Mouse (Mus musculus): Measurements from ENCODE around the gene Wdr90. TPM values are rescaled to one million over a fixed set of nuclear protein-coding genes. Genes with fewer than 3 reads are reported as not detected.

Wdr90 gene
- total RNA-seq, 2 experiments from 2014 or later, result 34.9 to 36.8 TPM

GRCm38 (mm10) chr17:25827011-25827410, 34.3 kb downstream of the Wdr90 start:
- no peak for TF ChIP-seq CTCF (IDR thresholded peaks at IDR 0.05)
- Histone ChIP-seq H3K4me3 (no peak overlapping the region), H3K27ac (no peak overlapping the region)
- intact Hi-C loops (cut with DNase I), result no loop called here
- DNase-seq (ENCODE audit: extremely low spot score in 1 of 2, low spot score in 2 of 2), result no peak

GRCm38 (mm10) chr17:25825984-25826570, 35.2 kb downstream of the Wdr90 start:
- intact Hi-C loops (cut with DNase I), result no loop called here
- TF ChIP-seq CTCF (IDR thresholded peaks at IDR 0.05), result no peak
- no peak for DNase-seq (ENCODE audit: extremely low spot score in 1 of 2, low spot score in 2 of 2)

GRCm38 (mm10) chr17:25825311-25825710, 36.0 kb downstream of the Wdr90 start:
- Histone ChIP-seq H3K4me3 (no peak overlapping the region), H3K27ac (no peak overlapping the region)
- no peak for TF ChIP-seq CTCF (IDR thresholded peaks at IDR 0.05)
- intact Hi-C loops (cut with DNase I), result no loop called here
- DNase-seq (ENCODE audit: extremely low spot score in 1 of 2, low spot score in 2 of 2), result no peak

More at GRCm38 (mm10) chr17:25825984-25826570, 35.2 kb downstream of the Wdr90 start:
- Histone ChIP-seq H3K4me3 (no peak overlapping the region), H3K27ac (no peak overlapping the region)

GRCm38 (mm10) chr17:25824362-25825142, 36.7 kb downstream of the Wdr90 start:
- intact Hi-C loops (cut with DNase I), result no loop called here
- no peak for TF ChIP-seq CTCF (IDR thresholded peaks at IDR 0.05)
- Histone ChIP-seq H3K4me3 (peak overlapping the region; percentile 72), H3K27ac (no peak overlapping the region)
- no peak for DNase-seq (ENCODE audit: extremely low spot score in 1 of 2, low spot score in 2 of 2)

- DNase-seq (ENCODE audit: extremely low spot score in 1 of 2, low spot score in 2 of 2), result peak; percentile 77 to 78
- intact Hi-C loops (cut with DNase I), result no loop called here
- peak within 1 kb of the TSS; percentile 72 for H3K4me3 ChIP-seq
- peak within 1 kb of the TSS; percentile 75 for H3K27ac ChIP-seq
- TF ChIP-seq CTCF (IDR thresholded peaks at IDR 0.05), result no peak
Measured at GRCm38 (mm10) chr17:25823452-25823851, 37.8 kb downstream of the Wdr90 start, which contains the start of gene Wdr24. Gene Wdr24, plus strand, starts transcription at chr17:25823627.

- no peak for TF ChIP-seq CTCF (IDR thresholded peaks at IDR 0.05)
- Histone ChIP-seq H3K27ac (no peak overlapping the region), H3K4me3 (no peak overlapping the region)
- intact Hi-C loops (cut with DNase I), result no loop called here
- DNase-seq (ENCODE audit: extremely low spot score in 1 of 2, low spot score in 2 of 2), result no peak
Measured at GRCm38 (mm10) chr17:25818851-25819780, 42.2 kb downstream of the Wdr90 start.

GRCm38 (mm10) chr17:25817662-25818061, 43.6 kb downstream of the Wdr90 start:
- Histone ChIP-seq H3K4me3 (no peak overlapping the region), H3K27ac (0 out of 2 replicates have a peak overlapping the region, but pooled peaks have one; percentile 11)
- no peak for TF ChIP-seq CTCF (IDR thresholded peaks at IDR 0.05)
- intact Hi-C loops (cut with DNase I), result no loop called here
- no peak for DNase-seq (ENCODE audit: extremely low spot score in 1 of 2, low spot score in 2 of 2)

GRCm38 (mm10) chr17:25813471-25813870, 47.8 kb downstream of the Wdr90 start:
- H3K4me3 ChIP-seq, result peak overlapping the region; percentile 29
- TF ChIP-seq CTCF (IDR thresholded peaks at IDR 0.05), result peak; percentile 56
- intact Hi-C loops (cut with DNase I), result no loop called here
- DNase-seq (ENCODE audit: extremely low spot score in 1 of 2, low spot score in 2 of 2), result peak; percentile 81 to 87
- H3K27ac ChIP-seq, result peak overlapping the region; percentile 89

- no peak for DNase-seq (ENCODE audit: extremely low spot score in 1 of 2, low spot score in 2 of 2)
- H3K4me3 ChIP-seq, result peak overlapping the region; percentile 63
- peak overlapping the region; percentile 99 for H3K27ac ChIP-seq
- intact Hi-C loops (cut with DNase I), result no loop called here
- TF ChIP-seq CTCF (IDR thresholded peaks at IDR 0.05), result no peak
Measured at GRCm38 (mm10) chr17:25810890-25811289, 50.4 kb downstream of the Wdr90 start.

- Histone ChIP-seq H3K4me3 (peak overlapping the region; percentile 63), H3K27ac (peak overlapping the region; percentile 99)
- no peak; the same call in 1 of the 2 replicates for TF ChIP-seq CTCF (IDR thresholded peaks at IDR 0.05)
- DNase-seq (ENCODE audit: extremely low spot score in 1 of 2, low spot score in 2 of 2), result peak in 1 of 2 experiments; percentile 54
- intact Hi-C loops (cut with DNase I), result no loop called here
Measured at GRCm38 (mm10) chr17:25809606-25810340, 51.5 kb downstream of the Wdr90 start.

All from left cerebral cortex, adult 2 months (tissue).